Mouse (Mus musculus) liver, embryonic 12.5 days (tissue): Measurements from ENCODE around the gene Ano6. TPM values are rescaled to one million over a fixed set of nuclear protein-coding genes. Genes with fewer than 3 reads are reported as not detected.

Experiments used
- ATAC-seq: fragments of 200-750 bp; cut with Nextera tagmentation; 2 replicates; pipeline ENCODE4 v1.8.0; 2017; ENCODE audit warnings: moderate number of reproducible peaks, mild to moderate bottlenecking, moderate library complexity
- H3K27ac ChIP-seq: fragments of 300-500 bp; sonication (generic); 2 replicates; pipeline ENCODE4 v1.5.1; 2016; ENCODE audit warnings: mild to moderate bottlenecking
- H3K27me3 ChIP-seq: fragments of 300-500 bp; sonication (generic); replicated peaks from 2 replicates; pipeline ENCODE4 v1.6.1; 2016; ENCODE audit warnings: mild to moderate bottlenecking, moderate library complexity
- H3K36me3 ChIP-seq: fragments of 300-500 bp; sonication (generic); 2 replicates; pipeline ENCODE4 v1.6.1; 2016; ENCODE audit warnings: mild to moderate bottlenecking, moderate library complexity
- H3K4me1 ChIP-seq: fragments of 300-500 bp; sonication (generic); 2 replicates; pipeline ENCODE4 v1.6.1; 2016
- H3K4me2 ChIP-seq: fragments of 300-500 bp; sonication (generic); 2 replicates; pipeline ENCODE4 v1.6.1; 2016; ENCODE audit warnings: mild to moderate bottlenecking, moderate library complexity
- H3K4me3 ChIP-seq: fragments of 300-500 bp; sonication (generic); 2 replicates; pipeline ENCODE4 v1.5.1; 2016; ENCODE audit warnings: mild to moderate bottlenecking, moderate library complexity
- H3K9ac ChIP-seq: fragments of 300-500 bp; sonication (generic); 2 replicates; pipeline ENCODE4 v1.6.1; 2016; ENCODE audit warnings: mild to moderate bottlenecking, moderate library complexity
- H3K9me3 ChIP-seq: fragments of 300-500 bp; sonication (generic); replicated peaks from 2 replicates; pipeline ENCODE4 v1.6.1; 2016; ENCODE audit warnings: mild to moderate bottlenecking, moderate library complexity
- WGBS: fragments of 180-500 bp; shearing (Covaris S2); methylation state at CpG from one replicate; pipeline ENCODE4 v1.1.7; 2016; ENCODE audit not compliant: insufficient replicate concordance; 5-methylcytosine and 5-hydroxymethylcytosine counted together
- polyA plus RNA-seq: library from polyadenylated mRNA; unstranded; fragments of >200 nt; fragmentation: Nextera tagmentation; extraction: Ambion mirVana; gene quantifications from 2 replicates; pipeline ENCODE4 v1.2.1, GENCODE M21; 2016

The Ano6 gene
- polyA plus RNA-seq: 14.7 and 14.8 TPM in 2 replicates

DNA sequence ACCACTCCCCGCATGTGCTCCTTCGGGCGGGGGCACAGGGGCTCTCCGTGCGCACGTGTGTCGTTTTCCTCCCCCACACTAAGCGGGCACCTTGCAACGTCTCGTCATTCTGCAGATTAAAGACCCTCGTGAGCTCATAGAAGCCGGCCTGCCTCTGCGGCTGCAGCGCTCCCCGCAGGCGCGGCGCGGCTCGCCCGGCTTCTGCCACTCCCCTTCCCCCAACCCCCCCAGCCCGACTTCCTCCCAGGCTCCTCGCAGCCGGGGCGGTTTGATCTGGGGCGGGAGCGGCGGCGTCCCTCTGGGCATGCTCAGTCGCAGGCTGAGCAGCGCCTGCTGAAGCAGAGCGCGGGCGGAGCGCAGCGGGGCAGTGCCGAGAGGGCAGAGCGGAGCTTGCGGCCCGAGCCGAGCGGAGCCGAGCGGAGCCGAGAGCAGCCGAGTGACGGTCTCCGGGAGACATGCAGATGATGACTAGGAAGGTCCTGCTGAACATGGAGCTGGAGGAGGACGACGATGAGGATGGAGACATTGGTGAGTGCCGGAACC, at the start of gene Ano6:
Gene Ano6, plus strand, starts transcription at position 315 of the 543 bp plus-strand sequence.
- WGBS: under 1% methylated on average over 51 of the region's 51 CpGs
- Histone ChIP-seq H3K36me3 (no peaks in the 10 kb centered on the region), H3K27ac (peak within 1 kb of the TSS; percentile 68), H3K9me3 (no peaks in the 10 kb centered on the region), H3K4me3 (peak within 1 kb of the TSS; percentile 75), H3K4me1 (peaks cover 55% of the 10 kb centered on the region), H3K27me3 (peaks cover 9% of the 10 kb centered on the region; the same call in 1 of the 2 replicates), H3K9ac (peak within 1 kb of the TSS; percentile 80), H3K4me2 (peak within 1 kb of the TSS; percentile 97)
- peak; percentile 95 for ATAC-seq

DNA sequence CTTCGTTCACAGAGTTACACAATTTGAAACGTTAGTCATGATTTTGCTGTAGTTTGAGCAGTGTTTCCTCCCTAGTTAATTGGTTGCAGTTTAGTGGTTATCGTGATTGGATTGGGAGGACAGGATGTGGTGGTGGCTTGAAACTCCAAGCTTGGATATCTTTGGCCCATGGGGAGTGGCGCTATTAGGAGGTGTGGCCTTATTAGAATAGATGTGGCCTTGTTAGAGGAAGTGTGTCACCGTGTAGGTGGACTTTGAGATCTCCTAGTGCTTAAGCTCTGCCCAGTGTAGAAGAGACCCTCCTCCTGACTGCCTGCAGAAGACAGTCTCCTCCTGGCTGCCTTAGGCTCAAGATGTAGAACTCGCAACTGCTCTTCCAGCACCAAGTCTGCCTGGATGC, 47.7 kb upstream of the Ano6 start:
- Histone ChIP-seq H3K27me3 (no peaks in the 10 kb centered on the region), H3K4me3 (no peak overlapping the region), H3K4me2 (no peak overlapping the region), H3K9me3 (no peaks in the 10 kb centered on the region), H3K27ac (no peak overlapping the region), H3K36me3 (no peaks in the 10 kb centered on the region), H3K9ac (no peak overlapping the region), H3K4me1 (no peaks in the 10 kb centered on the region)
- ATAC-seq: no peak
- 62% methylated on average over 6 of the region's 6 CpGs for WGBS

DNA sequence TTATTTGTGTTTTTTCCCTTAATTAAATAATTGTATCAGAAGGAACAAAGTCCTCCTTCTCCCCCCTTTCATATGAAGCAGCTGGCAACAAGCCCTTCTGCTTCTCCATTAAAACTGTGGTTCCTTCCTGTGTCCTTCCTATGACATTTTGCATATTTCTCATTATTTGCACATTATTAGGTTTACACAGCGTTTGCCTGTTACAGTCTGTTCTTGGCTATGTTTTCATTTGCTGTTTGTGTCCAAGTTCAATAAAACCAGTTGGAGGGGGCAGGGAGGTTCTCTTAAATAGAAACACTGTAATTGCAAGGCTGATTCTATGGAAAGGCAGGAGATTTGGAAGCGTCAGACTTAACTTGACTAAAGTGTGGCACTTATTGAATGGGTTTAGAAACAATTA, 46.8 kb upstream of the Ano6 start:
- no peaks in the 10 kb centered on the region for H3K9me3 ChIP-seq
- no peaks in the 10 kb centered on the region for H3K27me3 ChIP-seq
- H3K9ac ChIP-seq: no peak overlapping the region
- no peaks in the 10 kb centered on the region for H3K4me1 ChIP-seq
- no peak overlapping the region for H3K4me3 ChIP-seq
- no peak overlapping the region for H3K27ac ChIP-seq
- H3K36me3 ChIP-seq: no peaks in the 10 kb centered on the region
- no peak overlapping the region for H3K4me2 ChIP-seq
- 65% methylated on average over 2 of the region's 2 CpGs for WGBS
- ATAC-seq: no peak

DNA sequence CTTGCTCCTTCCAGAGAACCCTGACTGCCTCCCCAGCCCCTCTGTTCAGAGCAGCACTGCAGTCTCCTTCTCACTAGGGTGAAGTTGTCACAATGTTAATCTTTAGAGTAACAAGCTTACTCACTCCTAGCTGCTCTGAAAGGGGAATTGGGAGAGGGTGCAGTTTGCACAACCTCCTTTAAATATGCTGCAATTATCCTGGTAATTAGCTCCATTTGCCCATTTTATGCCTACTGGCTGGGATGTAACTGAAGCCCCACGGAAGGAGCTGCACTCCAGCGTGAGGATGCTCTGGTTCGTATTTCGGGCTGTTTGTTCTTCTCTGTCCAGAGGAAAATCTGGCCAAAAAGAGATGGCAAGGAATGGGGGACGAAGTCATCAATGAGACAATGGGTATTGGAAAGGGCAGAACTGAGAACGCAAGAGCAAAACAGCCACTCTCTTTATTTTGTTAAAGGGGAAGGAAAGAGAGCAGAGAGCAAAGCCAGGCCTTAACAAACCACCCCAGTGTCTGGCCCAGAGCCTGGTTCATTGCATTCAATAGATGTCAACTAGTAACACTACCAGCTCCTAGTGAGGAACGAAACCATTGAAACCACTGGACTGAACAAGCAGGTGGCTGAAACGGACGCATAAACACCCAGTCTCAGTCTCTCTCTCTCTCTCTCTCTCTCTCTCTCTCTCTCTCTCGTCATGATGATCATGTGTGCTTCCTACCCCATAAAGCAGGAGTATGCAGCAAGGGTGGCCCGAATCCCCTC, 45.1 kb upstream of the Ano6 start:
- Histone ChIP-seq H3K4me1 (no peaks in the 10 kb centered on the region), H3K27ac (no peak overlapping the region), H3K36me3 (no peaks in the 10 kb centered on the region), H3K4me2 (no peak overlapping the region), H3K9me3 (no peaks in the 10 kb centered on the region), H3K4me3 (no peak overlapping the region), H3K9ac (no peak overlapping the region), H3K27me3 (no peaks in the 10 kb centered on the region)
- no peak for ATAC-seq
- WGBS: 69% methylated on average over 11 of the region's 11 CpGs

DNA sequence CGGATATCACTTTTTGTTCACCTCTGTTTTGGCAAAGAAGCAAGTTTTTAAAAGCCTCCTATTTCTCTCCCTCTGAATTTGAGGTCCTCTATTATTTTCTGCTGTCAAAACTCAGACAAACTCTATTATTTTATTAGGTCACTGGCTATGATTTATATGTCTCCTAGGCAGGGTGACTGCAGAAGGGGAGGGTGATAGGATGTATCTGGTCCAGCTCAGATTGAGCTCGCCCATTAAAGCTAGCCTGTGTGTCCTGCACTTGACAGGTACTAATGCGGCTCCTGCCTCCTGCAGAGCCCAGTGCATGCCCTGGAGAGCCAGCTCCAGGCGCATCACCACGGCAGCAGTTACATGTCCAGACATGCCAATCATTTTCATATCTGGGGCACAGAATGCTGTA, 44.1 kb upstream of the Ano6 start:
- H3K36me3 ChIP-seq: no peaks in the 10 kb centered on the region
- no peaks in the 10 kb centered on the region for H3K27me3 ChIP-seq
- no peak for ATAC-seq
- H3K4me1 ChIP-seq: no peaks in the 10 kb centered on the region
- no peaks in the 10 kb centered on the region for H3K9me3 ChIP-seq
- 63% methylated on average over 5 of the region's 5 CpGs for WGBS
- no peak overlapping the region for H3K4me3 ChIP-seq
- H3K27ac ChIP-seq: no peak overlapping the region
- H3K9ac ChIP-seq: no peak overlapping the region
- H3K4me2 ChIP-seq: no peak overlapping the region

DNA sequence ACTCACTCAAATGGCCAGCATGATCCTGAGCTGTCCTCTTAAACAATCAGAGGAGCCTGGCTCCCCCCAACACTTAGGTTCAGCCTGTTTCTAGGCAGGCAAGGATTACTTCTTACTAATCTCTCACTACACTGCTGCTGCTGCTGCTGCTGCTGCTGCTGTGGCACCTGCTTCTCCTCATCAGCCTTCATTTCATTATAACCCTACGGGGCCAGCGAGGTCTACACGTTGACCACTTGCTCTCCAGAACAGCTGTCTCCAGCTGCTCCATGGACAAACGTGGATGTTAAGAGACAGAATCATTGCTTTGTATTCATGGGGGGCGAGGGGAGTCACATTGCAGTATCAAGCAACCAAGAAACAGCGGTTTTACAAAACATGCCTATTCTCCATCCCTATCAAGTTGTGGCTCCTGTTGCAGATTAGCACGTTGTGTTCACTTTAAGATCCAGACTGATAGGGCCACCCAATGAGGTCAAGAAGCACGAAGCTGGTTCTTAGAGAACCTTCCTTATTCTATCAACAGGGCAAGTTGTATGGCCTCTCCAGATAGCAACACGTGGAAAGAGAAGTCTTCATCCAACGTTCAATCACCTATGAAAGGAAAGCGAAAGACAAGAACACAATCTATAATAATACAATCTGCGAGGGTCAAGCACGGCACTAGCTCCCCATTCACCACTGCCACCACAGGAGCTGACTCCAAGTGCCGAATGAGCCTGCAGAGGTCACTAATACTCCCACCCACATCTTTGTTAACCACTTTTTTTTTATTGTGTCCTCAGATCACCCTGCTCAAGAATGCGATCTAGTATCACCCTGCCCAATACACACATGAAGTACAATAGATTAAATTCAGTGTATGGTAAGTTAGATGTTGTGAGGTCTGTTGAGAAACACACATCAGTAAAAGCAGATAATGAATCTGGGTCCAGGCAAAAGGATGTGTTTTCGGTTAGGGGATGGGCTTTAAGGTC, 43.4 kb upstream of the Ano6 start:
- Histone ChIP-seq H3K4me3 (no peak overlapping the region), H3K27me3 (no peaks in the 10 kb centered on the region), H3K36me3 (no peaks in the 10 kb centered on the region), H3K9ac (no peak overlapping the region), H3K4me1 (no peaks in the 10 kb centered on the region), H3K4me2 (no peak overlapping the region), H3K9me3 (no peaks in the 10 kb centered on the region), H3K27ac (no peak overlapping the region)
- no peak for ATAC-seq
- WGBS: 69% methylated on average over 16 of the region's 16 CpGs

DNA sequence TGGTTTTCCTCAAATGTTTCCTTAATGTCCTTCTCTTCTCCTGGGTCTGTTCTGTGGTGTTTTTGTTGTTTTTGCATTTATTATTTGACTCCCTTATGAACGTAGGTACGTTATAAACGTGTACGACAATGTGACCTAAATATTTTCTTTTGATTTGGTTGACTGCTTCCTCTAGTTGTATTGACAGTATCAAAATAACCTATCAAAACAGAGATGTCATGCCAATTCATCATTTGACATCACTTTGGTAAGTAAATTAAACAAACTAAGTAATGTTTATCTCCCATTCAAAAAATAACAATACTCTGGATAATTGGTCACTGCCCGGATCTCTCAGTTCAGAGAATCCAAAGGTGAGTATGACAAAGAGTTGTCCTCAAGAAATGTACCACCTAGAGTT, 41.4 kb upstream of the Ano6 start:
- no peak for ATAC-seq
- Histone ChIP-seq H3K4me3 (no peak overlapping the region), H3K4me1 (no peaks in the 10 kb centered on the region), H3K9ac (no peak overlapping the region), H3K36me3 (no peaks in the 10 kb centered on the region), H3K27me3 (no peaks in the 10 kb centered on the region), H3K9me3 (no peaks in the 10 kb centered on the region), H3K4me2 (no peak overlapping the region), H3K27ac (no peak overlapping the region)
- 73% methylated on average over 5 of the region's 5 CpGs for WGBS

DNA sequence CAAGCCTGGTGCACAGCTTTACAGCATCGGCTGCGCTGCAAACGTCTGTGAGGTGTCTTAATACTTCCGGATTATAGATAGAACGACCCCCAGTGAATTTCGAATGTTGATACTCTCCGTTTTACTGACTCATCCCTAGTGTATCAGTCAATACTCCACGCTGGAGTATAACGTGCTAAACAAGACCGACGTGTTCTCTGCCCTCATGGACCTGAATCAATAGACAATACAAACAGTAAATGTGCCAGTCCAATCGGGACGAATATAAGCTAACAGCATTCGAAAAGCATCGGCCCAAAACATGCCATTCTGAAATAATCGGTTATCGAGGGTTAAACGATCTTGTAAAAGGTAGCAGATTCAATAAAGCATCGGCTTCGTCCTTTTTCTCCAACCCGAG, 40.6 kb upstream of the Ano6 start:
- 77% methylated on average over 21 of the region's 21 CpGs for WGBS
- Histone ChIP-seq H3K4me2 (no peak overlapping the region), H3K36me3 (no peaks in the 10 kb centered on the region), H3K27ac (no peak overlapping the region), H3K4me3 (no peak overlapping the region), H3K9ac (no peak overlapping the region), H3K4me1 (no peaks in the 10 kb centered on the region), H3K9me3 (no peaks in the 10 kb centered on the region), H3K27me3 (no peaks in the 10 kb centered on the region)
- ATAC-seq: no peak

DNA sequence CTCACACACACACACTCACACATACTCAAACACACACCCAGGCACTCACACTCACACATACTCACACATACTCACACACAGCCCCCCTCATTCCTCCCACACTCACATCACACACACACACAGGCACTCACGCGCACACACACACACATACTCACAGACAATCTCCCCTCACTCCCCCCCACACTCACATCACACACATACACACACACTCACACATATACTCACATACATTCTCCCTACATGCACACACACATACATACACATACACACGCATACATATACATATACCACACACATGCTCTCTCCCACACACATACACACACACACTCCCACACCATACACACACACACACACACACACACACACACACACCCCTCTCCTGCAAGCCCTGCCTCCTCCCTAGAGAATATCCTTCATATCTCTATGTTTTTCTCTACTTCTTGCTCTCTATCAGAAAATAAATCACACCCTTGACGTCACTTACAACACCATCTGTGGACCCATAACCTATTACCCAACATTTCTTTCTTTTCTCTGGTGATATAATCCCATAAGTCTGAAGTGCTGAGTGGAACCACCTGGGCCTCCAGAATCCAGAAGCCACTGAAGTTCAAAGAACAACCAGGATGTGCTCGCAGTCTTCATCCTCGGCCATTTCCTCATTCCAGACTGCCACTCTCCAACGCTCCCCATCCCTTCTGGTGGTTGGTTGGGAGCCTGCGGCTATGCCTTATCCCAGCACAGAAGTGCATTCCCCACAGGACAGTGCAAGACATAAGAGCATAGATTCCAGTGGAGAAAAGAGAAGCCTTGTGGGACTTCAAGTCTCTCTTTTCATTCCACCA, 38.6 kb upstream of the Ano6 start:
- no peak overlapping the region for H3K4me2 ChIP-seq
- H3K9me3 ChIP-seq: no peaks in the 10 kb centered on the region
- no peaks in the 10 kb centered on the region for H3K27me3 ChIP-seq
- no peak overlapping the region for H3K27ac ChIP-seq
- H3K4me1 ChIP-seq: no peaks in the 10 kb centered on the region
- H3K4me3 ChIP-seq: no peak overlapping the region
- no peak for ATAC-seq
- 72% methylated on average over 8 of the region's 8 CpGs for WGBS
- H3K9ac ChIP-seq: no peak overlapping the region
- H3K36me3 ChIP-seq: no peaks in the 10 kb centered on the region

DNA sequence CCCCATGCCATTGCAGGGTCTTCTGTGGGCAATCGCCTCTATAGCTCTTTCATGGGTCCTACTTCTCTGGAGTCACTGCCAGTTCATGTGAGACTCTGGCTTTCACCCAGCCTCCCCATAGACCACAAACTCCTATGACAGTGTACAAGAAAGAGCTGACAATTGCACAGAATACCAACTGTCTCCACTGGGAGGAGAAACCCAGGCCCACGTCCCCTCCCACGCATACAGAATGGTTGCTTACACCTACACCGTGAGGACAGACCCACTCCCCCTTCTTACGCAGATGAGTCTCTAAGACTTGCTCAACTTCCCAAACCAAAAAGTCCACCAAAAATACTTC, 38.0 kb upstream of the Ano6 start:
- Histone ChIP-seq H3K27me3 (no peaks in the 10 kb centered on the region), H3K9ac (no peak overlapping the region), H3K4me1 (no peaks in the 10 kb centered on the region), H3K4me3 (no peak overlapping the region), H3K9me3 (no peaks in the 10 kb centered on the region), H3K4me2 (no peak overlapping the region), H3K36me3 (no peaks in the 10 kb centered on the region), H3K27ac (no peak overlapping the region)
- 76% methylated on average over 5 of the region's 5 CpGs for WGBS
- ATAC-seq: no peak

DNA sequence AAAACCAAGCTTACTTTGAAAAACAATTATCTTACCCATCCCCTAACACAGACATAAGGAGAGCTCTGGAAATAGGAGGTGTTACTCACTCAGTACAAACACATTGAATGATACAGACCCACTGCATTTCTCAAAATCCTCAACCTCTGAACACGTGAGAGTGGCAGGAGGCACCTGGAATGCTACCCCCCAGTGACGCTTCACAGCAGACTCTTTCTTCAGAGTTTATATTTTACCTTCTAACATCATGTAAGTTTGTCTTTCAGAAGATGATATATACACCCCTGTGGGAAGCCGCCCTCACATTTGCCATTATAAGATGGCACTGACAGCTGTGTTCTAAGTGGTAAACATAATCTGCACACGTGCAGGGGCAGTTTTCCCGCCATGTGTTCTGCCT, 37.6 kb upstream of the Ano6 start:
- Histone ChIP-seq H3K4me2 (no peak overlapping the region), H3K27me3 (no peaks in the 10 kb centered on the region), H3K27ac (no peak overlapping the region), H3K4me1 (no peaks in the 10 kb centered on the region), H3K9ac (no peak overlapping the region), H3K36me3 (no peaks in the 10 kb centered on the region), H3K4me3 (no peak overlapping the region), H3K9me3 (no peaks in the 10 kb centered on the region)
- ATAC-seq: no peak
- 68% methylated on average over 4 of the region's 5 CpGs for WGBS
